Comparison of ENCODE assay signal across 8 mouse cellular contexts in the genomic region with DNA sequence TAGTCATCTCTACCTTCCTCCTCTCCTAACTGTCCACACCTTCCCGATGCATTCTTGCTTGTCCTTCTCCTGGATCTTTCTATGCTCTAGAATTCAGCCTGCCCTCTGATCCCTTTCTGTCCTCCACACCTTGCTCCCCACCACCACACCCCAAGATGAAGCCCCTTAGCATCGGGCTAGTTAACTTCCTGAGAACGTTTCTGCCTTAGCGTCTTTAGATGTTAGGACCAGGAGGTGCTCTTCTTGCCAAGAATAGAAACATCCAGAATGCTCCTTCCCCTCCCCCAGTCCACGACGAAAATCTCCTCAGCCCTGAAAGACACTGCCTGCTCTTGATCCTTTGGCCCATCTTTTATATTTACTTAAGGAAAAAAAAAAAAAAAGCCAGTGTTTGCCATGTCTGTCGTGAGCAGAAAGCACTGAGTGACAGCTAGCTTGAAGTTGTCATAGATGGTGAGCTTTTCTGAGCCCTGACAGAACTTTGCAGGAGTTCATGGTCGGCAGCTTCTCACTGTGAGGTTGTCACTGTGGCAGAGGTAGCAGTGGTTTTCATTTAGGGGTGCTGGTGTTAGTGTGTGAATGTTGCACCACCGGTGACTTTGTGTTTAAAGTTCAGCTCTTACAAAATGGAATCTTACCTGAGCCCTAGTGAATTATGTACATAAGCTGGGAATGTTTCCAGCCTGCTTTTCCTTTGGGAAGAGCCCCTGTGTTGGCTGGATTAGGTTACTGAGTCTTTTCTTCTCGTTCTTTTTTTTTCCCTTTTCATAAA. TPM values are rescaled to one million over a fixed set of nuclear protein-coding genes. Genes with fewer than 3 reads are reported as not detected.
DNase-seq lines count a peak whose midpoint lies in the region; ATAC-seq and TF ChIP-seq lines count a peak whose summit lies in the region.

No protein-coding gene starts in this region.

- H3K4me3 ChIP-seq in heart, embryonic 12.5 days: peak overlapping the region; percentile 93
- H3K4me3 ChIP-seq in ES-E14 (ENCODE audit: insufficient read depth in 1 of 2, low read depth in 1 of 2, low read length in 2 of 2, poor library complexity in 1 of 2, severe bottlenecking in 1 of 2): peak overlapping the region; percentile 70 to 97; a peak in 3 of 4 replicates
- peak overlapping the region; percentile 94 for H3K4me3 ChIP-seq in forebrain, embryonic 11.5 days (ENCODE audit: low read depth, low read length)
- peak overlapping the region; percentile 80 for H3K4me3 ChIP-seq in limb, embryonic 13.5 days

- H3K4me1 ChIP-seq in heart, embryonic 12.5 days (replicated peaks): peaks cover 38% of the 10 kb centered on the region
- peaks cover 4 to 6% of the 10 kb centered on the region in 2 experiments; a peak in 1 of 4 replicates for H3K4me1 ChIP-seq in ES-E14 (ENCODE audit: control insufficient read depth in 2 of 2, insufficient read depth in 2 of 2, low read length in 2 of 2, poor library complexity in 1 of 2)
- peaks cover 8% of the 10 kb centered on the region for H3K4me1 ChIP-seq in forebrain, embryonic 11.5 days (replicated peaks; ENCODE audit: control insufficient read depth, insufficient read depth, low read length)
- H3K4me1 ChIP-seq in limb, embryonic 13.5 days: peaks cover 34% of the 10 kb centered on the region

- H3K27ac ChIP-seq in heart, embryonic 12.5 days (ENCODE audit: poor library complexity, severe bottlenecking): no peak overlapping the region
- H3K27ac ChIP-seq in ES-E14 (ENCODE audit: insufficient read depth, low read depth, low read length, poor library complexity, severe bottlenecking): no peak overlapping the region
- H3K27ac ChIP-seq in forebrain, embryonic 11.5 days (ENCODE audit: low read depth, low read length): no peak overlapping the region
- no peak overlapping the region for H3K27ac ChIP-seq in limb, embryonic 13.5 days

- H3K27me3 ChIP-seq in heart, embryonic 12.5 days (replicated peaks): no peaks in the 10 kb centered on the region
- no peaks in the 10 kb centered on the region for H3K27me3 ChIP-seq in forebrain, embryonic 11.5 days (ENCODE audit: control insufficient read depth, insufficient read depth, low read length)
- no peaks in the 10 kb centered on the region for H3K27me3 ChIP-seq in limb, embryonic 13.5 days

- intact Hi-C loops in heart, postnatal 36 days (cut with DNase I): loop anchor here (2.0 to 5.0 kb wide), 2 partner anchors 42 to 156 kb away; no protein-coding TSS in a partner anchor

- 18% methylated on average over 10 of the region's 10 CpGs for WGBS in heart, embryonic 12.5 days
- 29% methylated on average over 10 of the region's 10 CpGs for WGBS in forebrain, embryonic 11.5 days
- 17% methylated on average over 10 of the region's 10 CpGs for WGBS in limb, embryonic 13.5 days

- no peak for DNase-seq in heart, postnatal 36 days
- no peak for DNase-seq in ES-E14 (ENCODE audit: low read depth, low spot score)
- no peak for DNase-seq in forebrain, embryonic 11.5 days (ENCODE audit: low spot score)
- peak; percentile 17 for DNase-seq in retina, postnatal 1 day
- no peak for DNase-seq in spleen, postnatal 10 days (ENCODE audit: low spot score in 2 of 2)
- DNase-seq in ovary, postnatal 14 days (ENCODE audit: low spot score): no peak

- no peaks in the 10 kb centered on the region for H3K9me3 ChIP-seq in heart, embryonic 12.5 days (replicated peaks)
- H3K9me3 ChIP-seq in ES-E14 (ENCODE audit: control insufficient read depth, insufficient read depth, low read depth, low read length): no peaks in the 10 kb centered on the region
- no peaks in the 10 kb centered on the region for H3K9me3 ChIP-seq in forebrain, embryonic 11.5 days (ENCODE audit: control insufficient read depth, low read length)
- H3K9me3 ChIP-seq in limb, embryonic 13.5 days: no peaks in the 10 kb centered on the region

- H3K36me3 ChIP-seq in heart, embryonic 12.5 days: peaks cover 1% of the 10 kb centered on the region
- H3K36me3 ChIP-seq in ES-E14 (ENCODE audit: control insufficient read depth, insufficient read depth, low read length, poor library complexity, severe bottlenecking): peaks cover 2% of the 10 kb centered on the region; the same call in 1 of the 2 replicates
- H3K36me3 ChIP-seq in forebrain, embryonic 11.5 days (ENCODE audit: control insufficient read depth, insufficient read depth, low read length): no peaks in the 10 kb centered on the region
- H3K36me3 ChIP-seq in limb, embryonic 13.5 days: peaks cover 10% of the 10 kb centered on the region

- no peak for ATAC-seq in heart, embryonic 12.5 days (ENCODE audit: insufficient number of reproducible peaks, low FRiP score)
- no peak for ATAC-seq in forebrain, embryonic 11.5 days (replicated peaks; ENCODE audit: low FRiP score)
- no peak for ATAC-seq in limb, embryonic 13.5 days (ENCODE audit: low FRiP score, low read depth)

- in situ Hi-C loops in ES-E14 (cut with MboI; ENCODE audit: low sequenced_read_pairs in 2 of 2, unreplicated experiment in 2 of 2): no loop called here

- peak overlapping the region; percentile 87 for H3K4me2 ChIP-seq in heart, embryonic 12.5 days
- peak overlapping the region; percentile 94 for H3K4me2 ChIP-seq in forebrain, embryonic 11.5 days (ENCODE audit: low read depth, low read length, severe bottlenecking)
- peak overlapping the region; percentile 95 for H3K4me2 ChIP-seq in limb, embryonic 13.5 days (replicated peaks)

- peak overlapping the region; percentile 95 for H3K9ac ChIP-seq in heart, embryonic 12.5 days
- H3K9ac ChIP-seq in ES-E14 (ENCODE audit: insufficient read depth, low read depth, low read length, poor library complexity, severe bottlenecking): no peak overlapping the region
- peak overlapping the region; percentile 79 for H3K9ac ChIP-seq in forebrain, embryonic 11.5 days (ENCODE audit: low read length)
- H3K9ac ChIP-seq in limb, embryonic 13.5 days: peak overlapping the region; percentile 82

TF ChIP-seq in ES-E14, 5 proteins besides CTCF, POLR2A, EP300 and RAD21:
- TF ChIP-seq CHD2 (IDR thresholded peaks at IDR 0.05; ENCODE audit: low read depth, low read length): no peak
- TF ChIP-seq ZNF384 (IDR thresholded peaks at IDR 0.05; ENCODE audit: low read depth, low read length): no peak
- no peak for TF ChIP-seq HCFC1 (IDR thresholded peaks at IDR 0.05; ENCODE audit: borderline replicate concordance, insufficient read depth, low read length)
- no peak for TF ChIP-seq MAFK (IDR thresholded peaks at IDR 0.05; ENCODE audit: insufficient read depth, low read depth, low read length)
- no peak for TF ChIP-seq ZC3H11A (IDR thresholded peaks at IDR 0.05; ENCODE audit: borderline replicate concordance, low read depth, low read length)

RNA-seq across cellular contexts. Expression of a gene that starts 1.9 kb away (rescaled TPM):
- polyA plus RNA-seq in heart, embryonic 12.5 days (2016; fragmentation: Nextera tagmentation; extraction: Ambion mirVana): 9.9 and 10.8 TPM in 2 replicates
- 10 to 100 TPM; 15.7 to 20.6 TPM for total RNA-seq in heart, postnatal 36 days (2021)
- 35.8 and 37.0 TPM in 2 replicates for total RNA-seq in ES-E14 (2012; rRNA removed)
- 12.1 and 12.5 TPM in 2 replicates for polyA plus RNA-seq in forebrain, embryonic 11.5 days (2014; fragmentation: Nextera tagmentation; extraction: Ambion mirVana)
- polyA plus RNA-seq in limb, embryonic 13.5 days (2015; fragmentation: Nextera tagmentation; extraction: Ambion mirVana): 8.5 and 8.7 TPM in 2 replicates
